Mouse (Mus musculus): ENCODE data around the gene Actr3.

The Actr3 gene

DNA sequence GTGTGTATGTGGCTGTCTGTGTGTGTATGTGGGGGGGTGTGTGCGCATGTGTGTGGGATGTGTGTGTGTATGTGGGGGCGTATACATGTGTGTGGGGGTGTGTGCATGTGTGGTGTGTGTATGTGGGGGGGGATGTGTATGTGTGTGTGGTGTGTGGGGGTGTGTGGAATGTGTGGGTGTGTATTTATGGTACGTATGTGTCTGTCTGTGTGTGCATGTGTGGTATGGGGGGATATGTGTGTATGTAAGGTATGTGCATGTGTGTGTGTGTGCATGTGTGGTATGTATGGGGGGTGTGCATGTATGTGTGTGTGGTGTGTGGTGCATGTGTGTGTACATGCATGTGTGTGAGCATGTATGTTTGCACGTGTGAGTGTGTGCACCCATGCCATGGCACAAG lies 70.0 kb downstream of the Actr3 start:
- DNase-seq (ENCODE audit: low spot score in 2 of 2), result no peak

DNA sequence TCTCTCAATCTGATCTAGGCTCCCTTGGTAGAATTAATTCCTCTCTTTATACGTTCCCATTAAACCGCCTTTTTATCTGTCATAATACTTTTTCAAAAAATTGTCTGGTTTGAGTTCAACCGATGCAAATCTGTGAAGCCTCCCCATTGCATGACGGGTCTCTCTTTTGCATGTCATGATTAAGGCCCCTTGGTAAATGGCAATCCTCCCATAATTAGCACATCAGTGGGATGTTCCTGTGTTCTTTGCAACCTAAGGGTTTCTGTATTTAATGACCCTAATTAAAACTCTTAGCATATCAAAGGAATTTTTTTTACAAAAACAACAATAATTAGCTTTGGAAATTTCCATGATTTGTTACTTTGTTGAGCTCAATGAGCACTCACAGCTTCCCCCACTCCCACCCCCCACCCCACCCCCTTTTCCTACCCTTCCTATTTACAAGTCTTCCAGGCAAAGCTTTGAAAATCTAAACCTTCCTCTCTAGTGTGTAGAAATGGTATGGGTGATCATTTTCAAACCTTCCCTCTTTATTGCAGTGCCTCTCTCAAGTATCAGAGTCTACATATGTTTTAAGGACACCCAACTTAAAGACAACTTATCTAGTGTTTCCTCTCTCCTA lies 84.0 kb downstream of the Actr3 start:
- no peak for DNase-seq (ENCODE audit: low spot score in 2 of 2)

DNA sequence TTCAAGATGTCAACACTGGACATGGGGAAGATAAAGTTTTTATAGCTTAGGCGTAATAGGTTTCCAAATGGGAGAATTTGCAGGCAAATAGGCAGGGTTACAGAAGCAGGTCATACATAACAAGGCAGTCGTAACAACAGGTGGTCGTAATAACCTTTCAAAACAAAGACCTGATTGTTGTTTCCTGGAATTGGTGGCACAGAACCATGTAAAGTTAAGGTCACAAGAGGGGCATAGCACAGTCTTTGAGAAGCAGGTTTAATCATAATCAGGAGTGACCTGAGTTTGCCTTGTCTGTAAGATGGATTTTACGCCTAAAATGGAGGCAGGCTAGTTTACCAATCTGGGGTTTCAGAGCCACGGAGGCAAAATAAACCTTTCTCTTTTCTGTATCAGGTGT lies 84.7 kb downstream of the Actr3 start:
- DNase-seq (ENCODE audit: low spot score in 2 of 2), result no peak

DNA sequence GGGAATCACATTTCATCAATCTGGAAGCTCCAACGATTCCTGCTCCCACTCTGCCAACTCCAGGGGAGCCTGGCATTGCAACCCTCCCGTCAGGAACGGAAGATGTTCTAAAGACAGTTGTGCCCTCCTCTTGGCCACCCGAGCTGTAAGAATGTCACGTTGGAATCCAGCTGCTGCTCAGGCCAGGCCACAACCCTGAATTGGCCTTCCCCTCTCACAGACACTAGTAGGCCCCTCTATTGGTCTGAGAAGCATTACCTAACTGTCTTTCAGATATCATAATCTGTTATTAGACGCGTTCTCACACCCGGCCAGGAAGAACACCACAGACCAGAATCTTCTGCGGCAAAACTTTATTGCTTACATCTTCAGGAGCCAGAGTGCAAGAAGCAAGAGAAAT lies 89.7 kb downstream of the Actr3 start:
- DNase-seq (ENCODE audit: low spot score in 2 of 2), result no peak

DNA sequence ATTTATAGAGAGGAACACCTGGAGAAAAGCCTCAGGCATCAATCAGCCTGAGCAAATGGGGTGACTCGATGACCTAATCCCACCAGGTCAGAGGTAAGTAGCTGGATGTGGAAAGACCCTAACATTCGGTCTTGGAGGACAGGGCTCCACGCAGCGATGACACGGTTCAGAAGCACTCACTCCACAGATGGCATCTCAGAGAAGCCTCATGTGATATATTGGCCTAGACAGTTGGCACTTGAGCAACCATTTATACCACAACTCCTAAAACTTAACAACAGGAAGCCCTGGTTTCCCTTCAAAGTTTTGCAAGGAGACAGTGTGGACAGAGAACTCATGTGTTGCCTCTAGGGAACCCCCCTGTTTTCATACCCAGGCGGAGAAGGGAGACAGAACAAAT lies 90.1 kb downstream of the Actr3 start:
- DNase-seq (ENCODE audit: low spot score in 2 of 2), result no peak

DNA sequence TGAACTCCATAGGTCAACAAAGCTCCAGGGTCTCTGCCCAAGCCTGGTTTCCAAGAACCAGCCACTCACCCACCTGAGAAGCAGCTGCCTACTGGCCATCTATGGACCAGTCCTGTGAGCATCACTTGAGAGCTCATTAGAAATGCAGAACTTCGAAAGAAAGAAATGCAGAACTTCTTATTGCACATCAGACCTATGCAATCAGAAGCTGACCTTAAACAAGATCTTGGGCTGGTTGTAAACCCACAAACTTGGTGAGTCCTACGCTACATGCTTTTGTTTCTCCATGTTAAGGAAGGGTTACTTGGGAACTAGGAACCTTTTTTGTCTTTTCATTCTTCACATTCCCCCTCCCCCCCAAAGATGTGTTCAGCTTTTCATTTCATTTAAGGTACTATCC lies 92.4 kb downstream of the Actr3 start:
- DNase-seq (ENCODE audit: low spot score in 2 of 2), result no peak
